Mouse (Mus musculus): ENCODE results near the gene Mpzl1. TPM values are rescaled to one million over a fixed set of nuclear protein-coding genes. Genes with fewer than 3 reads are reported as not detected.

The Mpzl1 gene
- 1.4 and 2.1 TPM in 2 replicates for polyA plus RNA-seq (2012; ENCODE audit: low replicate concordance)

DNA sequence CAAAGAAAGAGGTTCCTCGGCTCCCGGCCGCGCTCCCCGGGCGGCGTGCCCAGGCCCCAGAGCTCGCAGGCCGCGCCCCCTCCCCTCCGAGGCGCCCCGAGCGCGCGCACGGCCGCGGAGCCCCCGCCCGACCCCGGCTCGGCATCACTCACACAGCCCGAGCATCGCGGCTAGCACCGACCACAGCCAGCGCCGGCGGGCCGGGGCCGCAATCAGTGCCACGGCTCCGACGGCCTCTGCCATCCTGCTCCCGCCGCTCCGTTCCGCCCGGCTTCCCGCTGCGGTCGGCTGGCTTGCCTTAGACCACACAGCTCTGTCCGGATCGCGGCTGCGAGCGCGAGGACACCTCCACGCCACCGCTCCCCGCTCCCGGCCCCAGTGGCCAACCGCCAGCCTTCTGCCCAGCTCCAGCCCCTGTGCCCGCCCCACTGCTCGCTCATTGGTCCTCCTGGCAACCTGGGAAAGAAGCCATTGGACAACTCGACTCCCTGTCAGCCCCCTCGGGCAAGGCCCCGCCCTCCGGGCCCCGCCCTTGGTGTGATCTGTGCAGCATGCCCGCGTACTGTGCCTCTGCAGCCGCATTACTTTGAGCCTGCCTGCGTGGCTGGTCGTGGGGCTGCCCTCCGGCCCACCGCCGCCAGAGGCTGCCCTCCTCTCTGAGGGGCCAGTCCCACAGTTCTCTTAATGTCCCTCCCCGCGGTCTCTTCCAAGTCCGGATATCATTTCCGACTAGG, at the start of gene Mpzl1:
Gene Mpzl1 (minus strand): TSS at position 388 of the 734 bp plus-strand sequence.

Other genes starting within 250 kb of the Mpzl1 start
- gene Dcaf6, start 174.1 kb downstream of the Mpzl1 start, polyA plus RNA-seq (2012; ENCODE audit: low replicate concordance), result 51.3 and 76.8 TPM in 2 replicates
- gene Mpc2, start 173.9 kb downstream of the Mpzl1 start, polyA plus RNA-seq (2012; ENCODE audit: low replicate concordance), result 49.2 and 64.1 TPM in 2 replicates
- not detected in 2 replicates for gene Adcy10, start 149.4 kb downstream of the Mpzl1 start, polyA plus RNA-seq (2012; ENCODE audit: low replicate concordance)
- 18.7 and 22.4 TPM in 2 replicates for gene Rcsd1, start 75.2 kb upstream of the Mpzl1 start, polyA plus RNA-seq (2012; ENCODE audit: low replicate concordance)
- gene Creg1, start 129.2 kb upstream of the Mpzl1 start, polyA plus RNA-seq (2012; ENCODE audit: low replicate concordance), result 223 and 236 TPM in 2 replicates
- 21.8 and 26.8 TPM in 2 replicates for gene Cd247, start 154.1 kb upstream of the Mpzl1 start, polyA plus RNA-seq (2012; ENCODE audit: low replicate concordance)

Data from leukemia stem cell, adult 10-12 weeks (primary cell).